Mouse (Mus musculus): ENCODE results near the gene Atf6b. TPM values are rescaled to one million over a fixed set of nuclear protein-coding genes. Genes with fewer than 3 reads are reported as not detected.
A peak's percentile ranks its signal among the peaks of the same experiment; 100 is the strongest.

The Atf6b gene
- polyA plus RNA-seq, 1 experiment from 2014 or later, result 42.5 TPM

DNA sequence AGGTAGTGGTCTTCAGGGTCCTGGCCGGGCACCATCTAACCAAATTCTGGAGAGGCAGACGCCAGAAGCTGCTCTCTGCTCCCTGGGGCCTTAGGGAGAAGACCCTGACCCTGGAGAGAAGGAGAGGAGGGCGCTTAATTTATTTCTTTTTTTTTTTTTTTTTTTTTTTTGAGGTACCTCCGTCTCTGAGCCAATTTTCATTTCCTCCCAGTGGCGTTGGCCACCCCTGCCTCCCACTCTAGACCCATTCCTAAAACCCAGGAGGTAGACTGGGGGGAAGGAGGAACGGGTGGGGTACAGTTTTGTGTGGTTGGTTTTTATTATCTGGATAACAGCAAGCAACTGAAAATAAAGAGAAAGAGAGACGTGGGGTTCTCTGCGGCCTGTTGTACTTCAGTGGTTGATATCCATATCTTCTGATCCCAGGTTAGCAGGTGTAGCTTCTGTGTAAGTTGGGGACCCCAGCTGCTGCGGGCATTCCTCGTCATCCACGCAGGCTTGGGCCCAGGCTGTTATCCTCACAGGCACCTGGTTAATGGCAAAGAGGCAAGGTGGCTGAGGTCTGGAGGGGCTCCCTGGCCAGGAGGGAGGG, 33.8 kb upstream of the Atf6b start:
- Histone ChIP-seq H3K4me3 (ENCODE audit: low read depth, low read length) (no peak overlapping the region), H3K9ac (replicated peaks; ENCODE audit: low read depth) (no peak overlapping the region), H3K27ac (ENCODE audit: low read length) (no peak overlapping the region), H3K9me3 (ENCODE audit: low read length) (no peaks in the 10 kb centered on the region), H3K27me3 (replicated peaks; ENCODE audit: insufficient read depth, low read length) (no peaks in the 10 kb centered on the region), H3K36me3 (ENCODE audit: insufficient read depth, low read length) (peaks cover 26% of the 10 kb centered on the region), H3K4me2 (replicated peaks; ENCODE audit: low read depth, low read length) (no peak overlapping the region), H3K4me1 (ENCODE audit: insufficient read depth, low read depth, low read length) (0 out of 2 replicates have a peak, but pooled peaks cover 5% of the 10 kb centered on the region)
- DNase-seq (ENCODE audit: low spot score) (no peak), ATAC-seq (no peak)
- no peak for TF ChIP-seq EP300 (IDR thresholded peaks at IDR 0.05)
- TF ChIP-seq CTCF (IDR thresholded peaks at IDR 0.05), result no peak
- WGBS, result 75% methylated on average over 11 of the region's 11 CpGs

DNA sequence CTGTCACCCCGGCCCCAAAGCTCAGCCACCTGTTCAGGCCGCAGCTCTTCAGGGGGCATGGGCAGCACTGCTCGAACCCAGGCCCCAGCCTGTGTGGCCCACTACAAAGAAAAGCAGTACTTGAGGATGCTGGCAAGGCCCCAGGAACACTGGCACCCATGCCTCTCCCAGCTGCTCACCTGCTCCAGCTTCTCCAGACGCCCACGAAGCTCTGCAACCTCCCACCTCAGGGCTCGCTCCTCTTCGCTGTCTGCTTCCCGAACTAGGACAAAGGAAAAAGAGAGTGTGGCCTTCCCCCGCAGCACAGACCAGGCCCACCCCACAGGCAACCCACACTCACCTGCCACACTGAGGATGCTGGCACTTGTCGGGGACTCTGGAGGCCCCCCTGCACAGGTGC, 33.1 kb upstream of the Atf6b start:
- no peaks in the 10 kb centered on the region for H3K9me3 ChIP-seq (ENCODE audit: low read length)
- ATAC-seq (no peak), DNase-seq (ENCODE audit: low spot score) (no peak)
- no peak overlapping the region for H3K4me3 ChIP-seq (ENCODE audit: low read depth, low read length)
- H3K27ac ChIP-seq (ENCODE audit: low read length), result no peak overlapping the region
- 0 out of 2 replicates have a peak, but pooled peaks cover under 1% of the 10 kb centered on the region for H3K4me1 ChIP-seq (ENCODE audit: insufficient read depth, low read depth, low read length)
- WGBS, result 89% methylated on average over 10 of the region's 10 CpGs
- no peak overlapping the region for H3K9ac ChIP-seq (replicated peaks; ENCODE audit: low read depth)
- peaks cover 26% of the 10 kb centered on the region for H3K36me3 ChIP-seq (ENCODE audit: insufficient read depth, low read length)
- no peaks in the 10 kb centered on the region for H3K27me3 ChIP-seq (replicated peaks; ENCODE audit: insufficient read depth, low read length)
- TF ChIP-seq CTCF (IDR thresholded peaks at IDR 0.05), result no peak
- TF ChIP-seq EP300 (IDR thresholded peaks at IDR 0.05), result no peak
- no peak overlapping the region for H3K4me2 ChIP-seq (replicated peaks; ENCODE audit: low read depth, low read length)

DNA sequence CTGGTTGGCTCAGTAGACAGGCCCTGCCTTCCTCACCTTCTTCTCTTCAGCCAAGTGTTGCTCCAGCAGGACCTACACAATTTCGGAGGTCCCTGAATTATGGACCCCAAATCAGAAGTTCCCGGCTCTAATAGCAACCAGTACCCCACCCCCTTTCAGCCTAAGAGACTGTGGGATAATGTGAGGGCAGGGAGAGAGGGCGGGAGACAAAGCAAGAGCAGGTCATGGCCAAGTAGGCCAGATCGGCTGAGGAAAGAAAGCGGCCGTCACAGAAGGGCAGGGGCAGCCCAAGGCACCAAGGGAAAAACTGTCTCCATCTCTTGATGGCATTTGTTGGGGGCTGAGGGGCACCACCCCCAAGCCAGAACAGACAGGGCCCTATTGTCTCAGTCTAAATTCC, 31.1 kb upstream of the Atf6b start, which contains the start of gene Egfl8:
Gene Egfl8 (minus strand): TSS at position 101 of the 400 bp plus-strand sequence.
- 74% methylated on average over 6 of the region's 6 CpGs for WGBS
- TF ChIP-seq EP300 (IDR thresholded peaks at IDR 0.05), result no peak
- no peak for TF ChIP-seq CTCF (IDR thresholded peaks at IDR 0.05)

DNA sequence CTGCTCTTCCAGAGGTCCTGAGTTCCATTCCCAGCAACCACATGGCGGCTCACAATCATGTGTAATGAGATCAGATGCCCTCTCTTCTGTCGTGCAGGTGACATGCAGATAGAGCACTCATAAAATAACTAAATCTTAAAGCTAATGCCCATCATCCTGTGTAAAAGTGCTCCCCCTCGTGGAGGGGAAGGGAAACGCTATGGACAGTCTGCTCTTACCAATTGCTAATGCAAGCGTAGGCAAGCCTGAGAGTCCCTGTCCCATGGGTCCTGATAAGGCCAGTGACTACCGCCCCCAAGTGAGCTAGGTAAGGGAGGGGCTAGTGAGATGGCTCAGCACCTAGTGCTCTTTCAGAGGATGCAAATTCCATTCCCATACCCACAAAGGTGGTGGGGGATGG, 27.9 kb upstream of the Atf6b start:
- WGBS, result 11% methylated on average over 6 of the region's 6 CpGs
- Histone ChIP-seq H3K36me3 (ENCODE audit: insufficient read depth, low read length) (peaks cover 7% of the 10 kb centered on the region; the same call in 1 of the 2 replicates), H3K4me2 (replicated peaks; ENCODE audit: low read depth, low read length) (no peak overlapping the region), H3K9ac (replicated peaks; ENCODE audit: low read depth) (no peak overlapping the region), H3K27me3 (replicated peaks; ENCODE audit: insufficient read depth, low read length) (no peaks in the 10 kb centered on the region), H3K4me1 (ENCODE audit: insufficient read depth, low read depth, low read length) (no peaks in the 10 kb centered on the region), H3K4me3 (ENCODE audit: low read depth, low read length) (no peak overlapping the region), H3K27ac (ENCODE audit: low read length) (no peak overlapping the region), H3K9me3 (ENCODE audit: low read length) (no peaks in the 10 kb centered on the region)
- ATAC-seq (peak; percentile 53), DNase-seq (ENCODE audit: low spot score) (peak; percentile 76)
- TF ChIP-seq CTCF (IDR thresholded peaks at IDR 0.05), result peak; percentile 91
- TF ChIP-seq EP300 (IDR thresholded peaks at IDR 0.05), result no peak

More for the DNA sequence above, 31.1 kb upstream of the Atf6b start, which contains the start of gene Egfl8:
- H3K27me3 ChIP-seq (replicated peaks; ENCODE audit: insufficient read depth, low read length), result no peaks in the 10 kb centered on the region
- ATAC-seq (no peak), DNase-seq (ENCODE audit: low spot score) (no peak)
- H3K4me3 ChIP-seq (ENCODE audit: low read depth, low read length), result no peak within 1 kb of the TSS
- H3K36me3 ChIP-seq (ENCODE audit: insufficient read depth, low read length), result peaks cover 26% of the 10 kb centered on the region
- H3K4me1 ChIP-seq (ENCODE audit: insufficient read depth, low read depth, low read length), result no peaks in the 10 kb centered on the region
- peak within 1 kb of the TSS; percentile 43; the same call in 1 of the 2 replicates for H3K27ac ChIP-seq (ENCODE audit: low read length)
- no peak within 1 kb of the TSS for H3K4me2 ChIP-seq (replicated peaks; ENCODE audit: low read depth, low read length)
- H3K9ac ChIP-seq (replicated peaks; ENCODE audit: low read depth), result no peak within 1 kb of the TSS
- H3K9me3 ChIP-seq (ENCODE audit: low read length), result no peaks in the 10 kb centered on the region

DNA sequence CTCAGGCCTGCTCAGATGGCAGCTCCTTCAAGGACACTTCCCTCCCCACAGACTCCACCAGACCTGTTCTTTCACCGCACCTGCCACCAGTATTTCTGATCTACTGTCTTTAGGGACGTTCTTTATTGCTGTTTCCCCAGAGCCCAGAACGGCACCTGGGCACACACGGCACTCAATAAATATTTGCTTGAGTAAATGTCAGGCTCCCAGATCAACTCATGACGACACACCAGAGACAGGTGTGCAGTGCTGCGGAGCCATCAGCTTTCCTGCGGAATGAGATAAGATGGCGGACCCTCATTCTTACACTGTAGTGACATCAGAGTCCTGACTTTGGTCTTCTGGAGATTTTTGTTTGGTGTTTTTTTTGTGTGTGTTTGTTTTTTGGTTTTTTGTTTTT, 25.9 kb upstream of the Atf6b start:
- 67% methylated on average over 8 of the region's 8 CpGs for WGBS
- no peak overlapping the region for H3K27ac ChIP-seq (ENCODE audit: low read length)
- H3K36me3 ChIP-seq (ENCODE audit: insufficient read depth, low read length), result peaks cover 7% of the 10 kb centered on the region; the same call in 1 of the 2 replicates

DNA sequence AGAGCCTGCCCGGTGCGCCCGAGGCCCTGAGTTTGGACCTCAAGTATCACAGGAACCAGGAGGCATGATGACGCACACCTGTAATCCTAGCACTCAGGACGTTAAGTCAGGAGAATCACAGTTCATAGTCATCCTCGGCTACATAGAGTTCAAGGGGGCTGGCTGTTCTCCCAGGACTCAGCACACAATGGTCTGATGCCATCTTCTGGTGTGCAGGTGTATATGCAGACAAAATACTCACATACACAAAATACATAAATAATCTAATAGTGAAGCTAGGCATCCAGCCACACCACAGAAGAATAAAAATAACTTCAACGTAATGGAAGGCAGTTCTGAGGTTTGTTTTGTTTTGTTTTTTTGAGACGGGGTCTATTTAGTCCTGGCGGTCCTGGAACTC, 23.8 kb upstream of the Atf6b start:
- H3K27me3 ChIP-seq (replicated peaks; ENCODE audit: insufficient read depth, low read length), result no peaks in the 10 kb centered on the region
- no peak overlapping the region for H3K27ac ChIP-seq (ENCODE audit: low read length)
- peaks cover 11% of the 10 kb centered on the region; the same call in 1 of the 2 replicates for H3K4me1 ChIP-seq (ENCODE audit: insufficient read depth, low read depth, low read length)
- H3K36me3 ChIP-seq (ENCODE audit: insufficient read depth, low read length), result no peaks in the 10 kb centered on the region; the same call in 1 of the 2 replicates
- H3K9me3 ChIP-seq (ENCODE audit: low read length), result no peaks in the 10 kb centered on the region
- ATAC-seq, result no peak
- 80% methylated on average over 9 of the region's 9 CpGs for WGBS
- no peak overlapping the region for H3K4me2 ChIP-seq (replicated peaks; ENCODE audit: low read depth, low read length)
- H3K9ac ChIP-seq (replicated peaks; ENCODE audit: low read depth), result no peak overlapping the region
- TF ChIP-seq EP300 (IDR thresholded peaks at IDR 0.05) (no peak), CTCF (IDR thresholded peaks at IDR 0.05) (peak; percentile 49)
- no peak for DNase-seq (ENCODE audit: low spot score)
- no peak overlapping the region for H3K4me3 ChIP-seq (ENCODE audit: low read depth, low read length)

More for the DNA sequence above, 25.9 kb upstream of the Atf6b start:
- Histone ChIP-seq H3K4me3 (ENCODE audit: low read depth, low read length) (no peak overlapping the region), H3K9me3 (ENCODE audit: low read length) (no peaks in the 10 kb centered on the region), H3K4me2 (replicated peaks; ENCODE audit: low read depth, low read length) (no peak overlapping the region), H3K4me1 (ENCODE audit: insufficient read depth, low read depth, low read length) (no peaks in the 10 kb centered on the region), H3K9ac (replicated peaks; ENCODE audit: low read depth) (no peak overlapping the region), H3K27me3 (replicated peaks; ENCODE audit: insufficient read depth, low read length) (no peaks in the 10 kb centered on the region)
- DNase-seq (ENCODE audit: low spot score), result no peak
- no peak for ATAC-seq
- TF ChIP-seq EP300 (IDR thresholded peaks at IDR 0.05), result no peak
- TF ChIP-seq CTCF (IDR thresholded peaks at IDR 0.05), result no peak
